Mouse (Mus musculus): ENCODE data around the gene Nudt12. TPM values are rescaled to one million over a fixed set of nuclear protein-coding genes. Genes with fewer than 3 reads are reported as not detected.

The Nudt12 gene
- polyA plus RNA-seq (2014; fragmentation: Illumina TruSeq; extraction: RNeasy Lipid Tissue Mini Kit (QIAGEN cat#74804); ENCODE audit: low read depth, low replicate concordance) = 19.7 TPM

GRCm38 (mm10) chr17:59013091-59013459 lies at the start of gene Nudt12:
Gene Nudt12 (minus strand): TSS chr17:59013372.

GRCm38 (mm10) chr17:58991275-58991674 lies 21.9 kb downstream of the Nudt12 start, which contains the start of gene Pdzph1:
Gene Pdzph1 (minus strand): TSS chr17:58991375.

Other genes with a start within 250 kb of the Nudt12 start
- not detected for gene Pdzph1, start 22.0 kb downstream of the Nudt12 start, polyA plus RNA-seq (2014; fragmentation: Illumina TruSeq; extraction: RNeasy Lipid Tissue Mini Kit (QIAGEN cat#74804); ENCODE audit: low read depth, low replicate concordance)

Measured in sigmoid colon, adult 10 weeks (tissue).